Mouse (Mus musculus) lung, embryonic 15.5 days (tissue): Measurements from ENCODE around the gene Gja1. TPM values are rescaled to one million over a fixed set of nuclear protein-coding genes. Genes with fewer than 3 reads are reported as not detected.
"Not testable (repeated sequence)": the region's sequence is repeated elsewhere in the genome, so short reads cannot be mapped to it uniquely, and the experiment has no call there.

Source experiments
- ATAC-seq: fragments of 200-750 bp; cut with Nextera tagmentation; 2 replicates; pipeline ENCODE4 v1.8.0; 2017; ENCODE audit warnings: moderate number of reproducible peaks, borderline replicate concordance; ENCODE audit not compliant: low FRiP score, low TSS enrichment; ENCODE audit errors: extremely low read depth
- H3K27ac ChIP-seq: fragments of 300-500 bp; sonication (generic); 2 replicates; pipeline ENCODE4 v1.5.1; 2015; ENCODE audit warnings: moderate library complexity, mild to moderate bottlenecking, inconsistent platforms
- H3K27me3 ChIP-seq: fragments of 300-500 bp; sonication (generic); 2 replicates; pipeline ENCODE4 v1.6.1; 2015; ENCODE audit warnings: inconsistent platforms
- H3K36me3 ChIP-seq: fragments of 300-500 bp; sonication (generic); 2 replicates; pipeline ENCODE4 v1.6.1; 2015; ENCODE audit warnings: inconsistent platforms
- H3K4me1 ChIP-seq: fragments of 300-500 bp; sonication (generic); 2 replicates; pipeline ENCODE4 v1.6.1; 2015; ENCODE audit warnings: inconsistent platforms
- H3K4me2 ChIP-seq: fragments of 300-500 bp; sonication (generic); 2 replicates; pipeline ENCODE4 v1.6.1; 2015; ENCODE audit warnings: inconsistent platforms, mild to moderate bottlenecking, moderate library complexity
- H3K4me3 ChIP-seq: fragments of 300-500 bp; sonication (generic); 2 replicates; pipeline ENCODE4 v1.5.1; 2015; ENCODE audit warnings: mild to moderate bottlenecking, inconsistent platforms
- H3K9ac ChIP-seq: fragments of 300-500 bp; sonication (generic); 2 replicates; pipeline ENCODE4 v1.6.1; 2015; ENCODE audit warnings: inconsistent platforms
- H3K9me3 ChIP-seq: fragments of 300-500 bp; sonication (generic); 2 replicates; pipeline ENCODE4 v1.6.1; 2016; ENCODE audit warnings: inconsistent platforms
- WGBS: fragments of 180-500 bp; shearing (Covaris S2); methylation state at CpG from one replicate; pipeline ENCODE4 v1.1.7; 2015; 5-methylcytosine and 5-hydroxymethylcytosine counted together
- polyA plus RNA-seq: library from polyadenylated mRNA; unstranded; fragments of >200 nt; fragmentation: Nextera tagmentation; extraction: Ambion mirVana; gene quantifications from 2 replicates; pipeline ENCODE4 v1.2.1, GENCODE M21; 2015

Gja1 gene
- polyA plus RNA-seq, 1 experiment from 2014 or later = 88.7 TPM

- 69% methylated on average over 13 of the region's 13 CpGs for WGBS
- no peak overlapping the region for H3K4me3 ChIP-seq
- H3K27ac ChIP-seq = no peak overlapping the region
- 0 out of 2 replicates have a peak, but pooled peaks cover 15% of the 10 kb centered on the region for H3K4me1 ChIP-seq
- H3K9me3 ChIP-seq = no peaks in the 10 kb centered on the region
- H3K27me3 ChIP-seq = no peaks in the 10 kb centered on the region
- H3K4me2 ChIP-seq = no peak overlapping the region
- no peak for ATAC-seq
- peaks cover 17% of the 10 kb centered on the region for H3K36me3 ChIP-seq
- H3K9ac ChIP-seq = no peak overlapping the region
Observed at GRCm38 (mm10) chr10:56385195-56386109, 8.3 kb downstream of the Gja1 start.

- no peaks in the 10 kb centered on the region for H3K27me3 ChIP-seq
- no peaks in the 10 kb centered on the region for H3K9me3 ChIP-seq
- ATAC-seq = no peak
- H3K36me3 ChIP-seq = peaks cover 21% of the 10 kb centered on the region
- H3K27ac ChIP-seq = no peak overlapping the region
- H3K4me3 ChIP-seq = no peak overlapping the region
- 69% methylated on average over 6 of the region's 6 CpGs for WGBS
- no peak overlapping the region for H3K4me2 ChIP-seq
- H3K9ac ChIP-seq = no peak overlapping the region
- H3K4me1 ChIP-seq = no peaks in the 10 kb centered on the region
Observed at GRCm38 (mm10) chr10:56393095-56393784, 16.1 kb downstream of the Gja1 start.

GRCm38 (mm10) chr10:56393815-56394417 is 16.8 kb downstream of the Gja1 start:
- not testable (repeated sequence) for ATAC-seq, H3K4me2 ChIP-seq, H3K27me3 ChIP-seq, H3K9me3 ChIP-seq, H3K9ac ChIP-seq, H3K27ac ChIP-seq, H3K4me3 ChIP-seq, H3K4me1 ChIP-seq
- WGBS = 91% methylated on average over 7 of the region's 7 CpGs
- H3K36me3 ChIP-seq = peaks cover 14% of the 10 kb centered on the region

- no peak for ATAC-seq
- Histone ChIP-seq H3K4me2 (no peak overlapping the region), H3K4me1 (no peaks in the 10 kb centered on the region), H3K36me3 (no peaks in the 10 kb centered on the region), H3K9ac (no peak overlapping the region), H3K4me3 (no peak overlapping the region), H3K9me3 (no peaks in the 10 kb centered on the region), H3K27ac (no peak overlapping the region), H3K27me3 (no peaks in the 10 kb centered on the region)
- whole genome bisulfite sequencing = 77% methylated on average over 8 of the region's 8 CpGs
Observed at GRCm38 (mm10) chr10:56397875-56398274, 20.7 kb downstream of the Gja1 start.

GRCm38 (mm10) chr10:56398310-56398709 is 21.2 kb downstream of the Gja1 start:
- H3K9me3 ChIP-seq = no peaks in the 10 kb centered on the region
- no peaks in the 10 kb centered on the region for H3K36me3 ChIP-seq
- 94% methylated on average over 2 of the region's 2 CpGs for WGBS
- no peaks in the 10 kb centered on the region for H3K27me3 ChIP-seq
- no peaks in the 10 kb centered on the region for H3K4me1 ChIP-seq
- no peak overlapping the region for H3K4me3 ChIP-seq
- no peak overlapping the region for H3K27ac ChIP-seq
- no peak overlapping the region for H3K4me2 ChIP-seq
- no peak for ATAC-seq
- H3K9ac ChIP-seq = no peak overlapping the region

GRCm38 (mm10) chr10:56401396-56401795 is 24.3 kb downstream of the Gja1 start:
- not testable (repeated sequence) for H3K4me3 ChIP-seq, H3K27ac ChIP-seq, H3K9me3 ChIP-seq, H3K27me3 ChIP-seq, H3K9ac ChIP-seq, ATAC-seq, H3K4me2 ChIP-seq, H3K4me1 ChIP-seq, H3K36me3 ChIP-seq
- 81% methylated on average over 8 of the region's 8 CpGs for WGBS

- no peak for ATAC-seq
- H3K9me3 ChIP-seq = no peaks in the 10 kb centered on the region
- H3K27ac ChIP-seq = no peak overlapping the region
- no peaks in the 10 kb centered on the region for H3K36me3 ChIP-seq
- 41% methylated on average over 9 of the region's 9 CpGs for WGBS
- no peaks in the 10 kb centered on the region for H3K27me3 ChIP-seq
- H3K4me1 ChIP-seq = no peaks in the 10 kb centered on the region
- no peak overlapping the region for H3K4me3 ChIP-seq
- no peak overlapping the region for H3K4me2 ChIP-seq
- no peak overlapping the region for H3K9ac ChIP-seq
Observed at GRCm38 (mm10) chr10:56405934-56406333, 28.8 kb downstream of the Gja1 start.

- Histone ChIP-seq H3K4me3 (no peak overlapping the region), H3K9ac (no peak overlapping the region), H3K4me2 (no peak overlapping the region), H3K27ac (no peak overlapping the region), H3K27me3 (no peaks in the 10 kb centered on the region), H3K9me3 (no peaks in the 10 kb centered on the region), H3K36me3 (no peaks in the 10 kb centered on the region), H3K4me1 (no peaks in the 10 kb centered on the region)
- no peak for ATAC-seq
- WGBS = 86% methylated on average over 6 of the region's 6 CpGs
Observed at GRCm38 (mm10) chr10:56406386-56407130, 29.4 kb downstream of the Gja1 start.

GRCm38 (mm10) chr10:56415894-56416570 is 38.9 kb downstream of the Gja1 start:
- Histone ChIP-seq H3K4me1 (no peaks in the 10 kb centered on the region), H3K4me2 (no peak overlapping the region), H3K9me3 (no peaks in the 10 kb centered on the region), H3K36me3 (no peaks in the 10 kb centered on the region), H3K9ac (no peak overlapping the region), H3K27me3 (no peaks in the 10 kb centered on the region), H3K4me3 (no peak overlapping the region), H3K27ac (no peak overlapping the region)
- WGBS = 43% methylated on average over 7 of the region's 7 CpGs
- ATAC-seq = no peak

- Histone ChIP-seq H3K4me3 (no peak overlapping the region), H3K4me1 (no peaks in the 10 kb centered on the region), H3K36me3 (no peaks in the 10 kb centered on the region), H3K9me3 (no peaks in the 10 kb centered on the region), H3K27me3 (no peaks in the 10 kb centered on the region), H3K4me2 (no peak overlapping the region), H3K9ac (no peak overlapping the region), H3K27ac (no peak overlapping the region)
- WGBS = 80% methylated on average over 4 of the region's 4 CpGs
- ATAC-seq = no peak
Observed at GRCm38 (mm10) chr10:56422518-56422917, 45.4 kb downstream of the Gja1 start.
